Mouse (Mus musculus) hindbrain, embryonic 14.5 days (tissue): ENCODE data around the gene Rsph14. TPM values are rescaled to one million over a fixed set of nuclear protein-coding genes. Genes with fewer than 3 reads are reported as not detected.

ENCODE experiments used
- ATAC-seq: fragments of 200-750 bp; cut with Nextera tagmentation; 2 replicates; pipeline ENCODE4 v1.8.0; 2017; ENCODE audit warnings: moderate number of reproducible peaks, mild to moderate bottlenecking, moderate TSS enrichment, moderate library complexity; ENCODE audit not compliant: low FRiP score
- DNase-seq: peaks from one replicate; pipeline ENCODE4 v3.0.0-alpha.2; 2015; ENCODE audit warnings: low spot score
- H3K27ac ChIP-seq: fragments of 300-500 bp; sonication (generic); 2 replicates; pipeline ENCODE4 v1.5.1; 2014; ENCODE audit warnings: mild to moderate bottlenecking, moderate library complexity
- H3K27me3 ChIP-seq: fragments of 300-500 bp; sonication (generic); 2 replicates; pipeline ENCODE4 v1.6.1; 2014; ENCODE audit warnings: mild to moderate bottlenecking, low read length, mixed read lengths; ENCODE audit not compliant: control insufficient read depth, insufficient read depth
- H3K36me3 ChIP-seq: fragments of 300-500 bp; sonication (generic); replicated peaks from 2 replicates; pipeline ENCODE4 v1.6.1; 2014; ENCODE audit not compliant: control insufficient read depth, insufficient read depth
- H3K4me1 ChIP-seq: fragments of 300-500 bp; sonication (generic); replicated peaks from 2 replicates; pipeline ENCODE4 v1.6.1; 2014; ENCODE audit warnings: antibody characterized with exemption, low read length, mixed read lengths; ENCODE audit not compliant: control insufficient read depth, insufficient read depth
- H3K4me2 ChIP-seq: fragments of 300-500 bp; sonication (generic); replicated peaks from 2 replicates; pipeline ENCODE4 v1.6.1; 2014; ENCODE audit warnings: mild to moderate bottlenecking, moderate library complexity
- H3K4me3 ChIP-seq: fragments of 300-500 bp; sonication (generic); replicated peaks from 2 replicates; pipeline ENCODE4 v1.5.1; 2014; ENCODE audit warnings: mild to moderate bottlenecking, low read length
- H3K9ac ChIP-seq: fragments of 300-500 bp; sonication (generic); 2 replicates; pipeline ENCODE4 v1.6.1; 2014
- H3K9me3 ChIP-seq: fragments of 300-500 bp; sonication (generic); 2 replicates; pipeline ENCODE4 v1.6.1; 2016; ENCODE audit warnings: low read length; ENCODE audit not compliant: control insufficient read depth
- WGBS: fragments of 180-500 bp; shearing (Covaris S2); extraction: QIAGEN DNeasy Blood & Tissue Kit; methylation state at CpG from one replicate; pipeline ENCODE4 v1.1.7; 2014; 5-methylcytosine and 5-hydroxymethylcytosine counted together
- polyA plus RNA-seq: library from polyadenylated mRNA; unstranded; fragments of >200 nt; fragmentation: Nextera tagmentation; extraction: Ambion mirVana; gene quantifications from 2 replicates; pipeline ENCODE4 v1.2.1, GENCODE M21; 2014

Rsph14 gene
- polyA plus RNA-seq, 1 experiment from 2014 or later: 0.50 TPM

- Histone ChIP-seq H3K9ac (no peak overlapping the region), H3K4me3 (no peak overlapping the region), H3K27ac (no peak overlapping the region), H3K27me3 (no peaks in the 10 kb centered on the region), H3K9me3 (no peaks in the 10 kb centered on the region), H3K4me2 (no peak overlapping the region), H3K36me3 (no peaks in the 10 kb centered on the region), H3K4me1 (0 out of 2 replicates have a peak, but pooled peaks cover 5% of the 10 kb centered on the region)
- ATAC-seq: peak; percentile 49; the same call in 1 of the 2 replicates
- DNase-seq: peak; percentile 52
- WGBS: 50% methylated on average over 6 of the region's 6 CpGs
Observed at GRCm38 (mm10) chr10:74922763-74923162, 109.6 kb downstream of the Rsph14 start.

- H3K36me3 ChIP-seq: no peaks in the 10 kb centered on the region
- no peak for ATAC-seq
- no peaks in the 10 kb centered on the region for H3K27me3 ChIP-seq
- H3K9me3 ChIP-seq: no peaks in the 10 kb centered on the region
- no peak overlapping the region for H3K4me3 ChIP-seq
- DNase-seq: no peak
- no peak overlapping the region for H3K27ac ChIP-seq
- no peak overlapping the region for H3K4me2 ChIP-seq
- H3K9ac ChIP-seq: no peak overlapping the region
- 0 out of 2 replicates have a peak, but pooled peaks cover 5% of the 10 kb centered on the region for H3K4me1 ChIP-seq
- 76% methylated on average over 11 of the region's 11 CpGs for WGBS
Observed at GRCm38 (mm10) chr10:74921614-74922013, 110.8 kb downstream of the Rsph14 start.

GRCm38 (mm10) chr10:74920853-74921567, 111.4 kb downstream of the Rsph14 start:
- Histone ChIP-seq H3K9ac (no peak overlapping the region), H3K27ac (no peak overlapping the region), H3K4me3 (no peak overlapping the region), H3K27me3 (no peaks in the 10 kb centered on the region), H3K4me2 (no peak overlapping the region), H3K36me3 (no peaks in the 10 kb centered on the region), H3K4me1 (0 out of 2 replicates have a peak, but pooled peaks cover 5% of the 10 kb centered on the region), H3K9me3 (no peaks in the 10 kb centered on the region)
- 44% methylated on average over 17 of the region's 17 CpGs for WGBS
- peak; percentile 69 for DNase-seq
- ATAC-seq: peak; percentile 53

- H3K4me1 ChIP-seq: no peaks in the 10 kb centered on the region
- no peak overlapping the region for H3K4me2 ChIP-seq
- WGBS: 46% methylated on average over 5 of the region's 5 CpGs
- DNase-seq: no peak
- no peaks in the 10 kb centered on the region for H3K27me3 ChIP-seq
- no peak for ATAC-seq
- H3K27ac ChIP-seq: no peak overlapping the region
- no peaks in the 10 kb centered on the region for H3K9me3 ChIP-seq
- H3K36me3 ChIP-seq: no peaks in the 10 kb centered on the region
- H3K9ac ChIP-seq: no peak overlapping the region
- H3K4me3 ChIP-seq: no peak overlapping the region
Observed at GRCm38 (mm10) chr10:74919277-74919676, 113.1 kb downstream of the Rsph14 start.

- Histone ChIP-seq H3K9me3 (no peaks in the 10 kb centered on the region), H3K27ac (no peak overlapping the region), H3K4me1 (no peaks in the 10 kb centered on the region), H3K36me3 (no peaks in the 10 kb centered on the region), H3K4me3 (no peak overlapping the region), H3K27me3 (no peaks in the 10 kb centered on the region), H3K4me2 (no peak overlapping the region), H3K9ac (no peak overlapping the region)
- WGBS: 80% methylated on average over 2 of the region's 2 CpGs
- ATAC-seq (no peak), DNase-seq (no peak)
Observed at GRCm38 (mm10) chr10:74908431-74908830, 124.0 kb downstream of the Rsph14 start.

Other genes with a start within 250 kb of the Rsph14 start
- 66.8 and 77.7 TPM in 2 replicates for gene Gnaz, start 65.4 kb downstream of the Rsph14 start, polyA plus RNA-seq
- 14.5 and 17.0 TPM in 2 replicates for gene Rab36, start 4.5 kb upstream of the Rsph14 start, polyA plus RNA-seq
- 19.6 and 24.0 TPM in 2 replicates for gene Bcr, start 28.0 kb upstream of the Rsph14 start, polyA plus RNA-seq
- 21.2 and 23.2 TPM in 2 replicates for gene Specc1l, start 179.5 kb upstream of the Rsph14 start, polyA plus RNA-seq